In genomic region chr2:14041249-14041648, GRCm38 (mm10) we compare ENCODE assay signal across 24 mouse cellular contexts. TPM values are rescaled to one million over a fixed set of nuclear protein-coding genes. Genes with fewer than 3 reads are reported as not detected.
DNase-seq lines count a peak whose midpoint lies in the region; ATAC-seq and TF ChIP-seq lines count a peak whose summit lies in the region.
"Had no signal": no experiment of that assay in that cellular context is flagged by ENCODE, and none has a peak within 500 bp of the region (broad histone marks: within the 10 kb centered on the region; RNA-seq: fewer than 3 reads in every experiment).

No protein-coding gene starts in this region.

- intact Hi-C loops in left cerebral cortex, postnatal 10 days (cut with DNase I) = no loop called here

- no peak overlapping the region for H3K4me3 ChIP-seq in liver, embryonic 11.5 days (ENCODE audit: low read depth, low read length)
- no peak overlapping the region for H3K4me3 ChIP-seq in intestine, postnatal 0 days (ENCODE audit: low read depth, low read length)
- H3K4me3 ChIP-seq: embryonic facial prominence, embryonic 10.5 days; embryonic facial prominence, embryonic 13.5 days; erythroblast, embryonic 14.5 days; forebrain, embryonic 10.5 days; forebrain, embryonic 13.5 days; hindbrain, embryonic 12.5 days; hindbrain, embryonic 15.5 days had no signal

- 92% methylated on average over 2 of the region's 2 CpGs for WGBS in liver, embryonic 11.5 days
- WGBS in intestine, postnatal 0 days = 96% methylated on average over 2 of the region's 2 CpGs

- no peak overlapping the region for H3K27ac ChIP-seq in liver, embryonic 11.5 days (ENCODE audit: low read depth, low read length)
- no peak overlapping the region for H3K27ac ChIP-seq in intestine, postnatal 0 days (ENCODE audit: low read depth, low read length)
- H3K27ac ChIP-seq: embryonic facial prominence, embryonic 10.5 days; embryonic facial prominence, embryonic 13.5 days; forebrain, embryonic 10.5 days; forebrain, embryonic 13.5 days; hindbrain, embryonic 12.5 days; hindbrain, embryonic 15.5 days had no signal

- H3K9me3 ChIP-seq in liver, embryonic 11.5 days (ENCODE audit: control insufficient read depth, low read length) = no peaks in the 10 kb centered on the region
- H3K9me3 ChIP-seq in intestine, postnatal 0 days (ENCODE audit: control insufficient read depth) = no peaks in the 10 kb centered on the region
- H3K9me3 ChIP-seq: embryonic facial prominence, embryonic 10.5 days; embryonic facial prominence, embryonic 13.5 days; forebrain, embryonic 10.5 days; forebrain, embryonic 13.5 days; hindbrain, embryonic 12.5 days; hindbrain, embryonic 15.5 days had no signal

- H3K4me2 ChIP-seq in liver, embryonic 11.5 days = no peak overlapping the region
- no peak overlapping the region for H3K4me2 ChIP-seq in intestine, postnatal 0 days (replicated peaks; ENCODE audit: low read depth)
- H3K4me2 ChIP-seq: embryonic facial prominence, embryonic 13.5 days; forebrain, embryonic 13.5 days; heart, embryonic 11.5 days; hindbrain, embryonic 12.5 days; hindbrain, embryonic 15.5 days had no signal

- no peaks in the 10 kb centered on the region for H3K4me1 ChIP-seq in liver, embryonic 11.5 days (replicated peaks; ENCODE audit: control insufficient read depth, insufficient read depth, low read length)
- H3K4me1 ChIP-seq in intestine, postnatal 0 days (replicated peaks; ENCODE audit: control insufficient read depth, insufficient read depth, low read length) = no peaks in the 10 kb centered on the region
- H3K4me1 ChIP-seq: embryonic facial prominence, embryonic 13.5 days; hindbrain, embryonic 15.5 days had no signal

- DNase-seq in liver, embryonic 11.5 days (ENCODE audit: low spot score) = no peak
- DNase-seq in liver (no peak), ZHBTc4 (ENCODE audit: low read depth, low spot score) (peak; percentile 45)
- DNase-seq in left cerebral cortex, postnatal 10 days (ENCODE audit: extremely low spot score in 1 of 2, low spot score in 2 of 2) = no peak
- DNase-seq: adrenal gland, postnatal 10 days; cerebellum, adult 11-12 months; cerebellum, adult 8-10 months; cerebellum, postnatal 10 days; cerebellum, postnatal 36 days; embryo, embryonic 11 days; gastrocnemius, postnatal 10 days; heart, adult 11 months had no signal

- no peak overlapping the region for H3K9ac ChIP-seq in liver, embryonic 11.5 days (ENCODE audit: low read depth, low read length)
- H3K9ac ChIP-seq in intestine, postnatal 0 days (ENCODE audit: low read depth, low read length) = no peak overlapping the region
- H3K9ac ChIP-seq: embryonic facial prominence, embryonic 13.5 days; forebrain, embryonic 13.5 days; hindbrain, embryonic 12.5 days; hindbrain, embryonic 15.5 days had no signal

- TF ChIP-seq CTCF in intestine, postnatal 0 days (IDR thresholded peaks at IDR 0.05; ENCODE audit: low read depth) = no peak

- 0 out of 2 replicates have a peak, but pooled peaks have one; percentile 16 for ATAC-seq in liver, embryonic 11.5 days (replicated peaks; ENCODE audit: low FRiP score)
- peak; percentile 51 for ATAC-seq in megakaryocyte-erythroid progenitor cell, adult 5-6 weeks (replicated peaks; ENCODE audit: low FRiP score, low TSS enrichment, poor library complexity, severe bottlenecking)
- ATAC-seq in intestine, postnatal 0 days = no peak
- ATAC-seq: CD4-positive, CD25-positive, alpha-beta regulatory T cell, adult 4 months; forebrain, embryonic 13.5 days; forebrain, embryonic 16.5 days had no signal

- H3K36me3 ChIP-seq in liver, embryonic 11.5 days (ENCODE audit: control insufficient read depth, insufficient read depth, low read length) = peaks cover 7% of the 10 kb centered on the region; the same call in 1 of the 2 replicates
- H3K36me3 ChIP-seq in intestine, postnatal 0 days (ENCODE audit: control insufficient read depth, insufficient read depth) = peaks cover 25% of the 10 kb centered on the region; the same call in 1 of the 2 replicates
- H3K36me3 ChIP-seq: embryonic facial prominence, embryonic 13.5 days; hindbrain, embryonic 12.5 days had no signal

- H3K27me3 ChIP-seq in liver, embryonic 11.5 days (replicated peaks; ENCODE audit: control insufficient read depth, insufficient read depth, low read length) = no peaks in the 10 kb centered on the region
- no peaks in the 10 kb centered on the region for H3K27me3 ChIP-seq in intestine, postnatal 0 days (replicated peaks; ENCODE audit: control insufficient read depth, insufficient read depth, low read length)
- H3K27me3 ChIP-seq: embryonic facial prominence, embryonic 13.5 days; forebrain, embryonic 13.5 days; hindbrain, embryonic 12.5 days; hindbrain, embryonic 15.5 days had no signal

RNA-seq across cellular contexts. Expression of gene Hacd1, which starts 14.7 kb away (rescaled TPM):
- 83.7 and 90.3 TPM in 2 replicates for polyA plus RNA-seq in liver, embryonic 11.5 days (2014; fragmentation: Nextera tagmentation; extraction: Ambion mirVana)
- total RNA-seq in megakaryocyte-erythroid progenitor cell, adult 5-6 weeks (2014; fragmentation: Nextera tagmentation) = 63.5 and 73.0 TPM in 2 replicates
- 62.1 and 76.0 TPM in 2 replicates for total RNA-seq in megakaryocyte-erythroid progenitor cell, adult 5-6 weeks (2017)
- polyA plus RNA-seq in intestine, postnatal 0 days (2015; fragmentation: Nextera tagmentation; extraction: Ambion mirVana) = 83.3 and 85.7 TPM in 2 replicates
- total RNA-seq in left cerebral cortex, postnatal 10 days (2021) = 10 to 100 TPM; 35.3 to 35.6 TPM
- polyA plus RNA-seq: CD4-positive, CD25-positive, alpha-beta regulatory T cell, adult 4 months had no signal

RNA-seq across cellular contexts. Expression of gene Stam, which starts 32.6 kb away (rescaled TPM):
- 52.4 and 55.1 TPM in 2 replicates for polyA plus RNA-seq in liver, embryonic 11.5 days (2014; fragmentation: Nextera tagmentation; extraction: Ambion mirVana)
- 36.3 and 40.5 TPM in 2 replicates for total RNA-seq in megakaryocyte-erythroid progenitor cell, adult 5-6 weeks (2014; fragmentation: Nextera tagmentation)
- total RNA-seq in megakaryocyte-erythroid progenitor cell, adult 5-6 weeks (2017) = 33.3 and 43.9 TPM in 2 replicates
- 21.2 and 21.8 TPM in 2 replicates for polyA plus RNA-seq in intestine, postnatal 0 days (2015; fragmentation: Nextera tagmentation; extraction: Ambion mirVana)
- 100 to 1,000 TPM in 1 of 2 experiments, 10 to 100 TPM in 1; 92.6 to 102 TPM for total RNA-seq in left cerebral cortex, postnatal 10 days (2021)
